Mouse (Mus musculus): ENCODE measurements at regions not wholly inside any gene's neighbourhood (a gene's known extent, or its start where the extent isn't known, plus 50 kb on each side); places are given as distances from the start of the nearest gene placed in this dataset.
A peak's percentile ranks its signal among the peaks of the same experiment; 100 is the strongest.

- Histone ChIP-seq H3K27me3 (replicated peaks; ENCODE audit: low read depth, poor library complexity, severe bottlenecking) (no peaks in the 10 kb centered on the region), H3K4me3 (no peak overlapping the region), H3K36me3 (replicated peaks) (no peaks in the 10 kb centered on the region), H3K9me3 (no peaks in the 10 kb centered on the region), H3K27ac (replicated peaks) (no peak overlapping the region), H3K4me1 (no peaks in the 10 kb centered on the region)
- DNase-seq (ENCODE audit: low spot score), result no peak
- 74% methylated on average over 4 of the region's 4 CpGs for WGBS
Observed at GRCm38 (mm10) chr4:79362522-79362921, 1150.8 kb upstream of the Ptprd start.

DNA sequence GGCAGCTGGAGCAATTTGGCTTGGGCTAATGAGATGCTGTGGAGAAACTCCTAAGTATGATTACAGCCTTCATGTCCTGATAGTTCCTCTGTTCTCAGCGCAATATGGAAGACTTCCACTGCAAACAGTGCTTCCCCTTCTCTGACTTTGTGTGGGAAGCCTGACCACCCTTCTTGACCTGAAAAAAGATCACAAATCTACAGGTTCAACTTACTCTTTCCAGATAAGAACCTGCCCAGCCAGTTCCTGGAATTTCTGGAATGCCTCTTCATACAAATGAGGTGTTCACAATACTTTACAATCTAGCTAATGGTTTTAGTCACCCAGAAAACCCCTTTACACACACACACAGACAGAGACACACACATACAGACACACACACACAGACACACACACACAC is 1146.0 kb upstream of the Ptprd start:
- Histone ChIP-seq H3K36me3 (replicated peaks) (no peaks in the 10 kb centered on the region), H3K27me3 (replicated peaks; ENCODE audit: low read depth, poor library complexity, severe bottlenecking) (no peaks in the 10 kb centered on the region)
- WGBS, result 74% methylated on average over 1 of the region's 1 CpGs

GRCm38 (mm10) chr4:79309890-79310727 is 1098.3 kb upstream of the Ptprd start:
- Histone ChIP-seq H3K4me1 (no peaks in the 10 kb centered on the region), H3K9me3 (no peaks in the 10 kb centered on the region), H3K27ac (replicated peaks) (no peak overlapping the region), H3K4me3 (no peak overlapping the region), H3K36me3 (replicated peaks) (no peaks in the 10 kb centered on the region), H3K27me3 (replicated peaks; ENCODE audit: low read depth, poor library complexity, severe bottlenecking) (no peaks in the 10 kb centered on the region)
- no peak for DNase-seq (ENCODE audit: low spot score)
- 75% methylated on average over 3 of the region's 3 CpGs for WGBS

More for the DNA sequence above, 1146.0 kb upstream of the Ptprd start:
- no peaks in the 10 kb centered on the region for H3K4me1 ChIP-seq
- H3K9me3 ChIP-seq, result no peaks in the 10 kb centered on the region
- DNase-seq (ENCODE audit: low spot score), result peak; percentile 15
- no peak overlapping the region for H3K27ac ChIP-seq (replicated peaks)
- no peak overlapping the region for H3K4me3 ChIP-seq

- Histone ChIP-seq H3K36me3 (replicated peaks) (no peaks in the 10 kb centered on the region), H3K27ac (replicated peaks) (no peak overlapping the region), H3K9me3 (no peaks in the 10 kb centered on the region), H3K4me3 (no peak overlapping the region), H3K27me3 (replicated peaks; ENCODE audit: low read depth, poor library complexity, severe bottlenecking) (no peaks in the 10 kb centered on the region), H3K4me1 (no peaks in the 10 kb centered on the region)
- no peak for DNase-seq (ENCODE audit: low spot score)
- 86% methylated on average over 1 of the region's 1 CpGs for WGBS
Observed at GRCm38 (mm10) chr4:79291091-79291490, 1079.3 kb upstream of the Ptprd start.

DNA sequence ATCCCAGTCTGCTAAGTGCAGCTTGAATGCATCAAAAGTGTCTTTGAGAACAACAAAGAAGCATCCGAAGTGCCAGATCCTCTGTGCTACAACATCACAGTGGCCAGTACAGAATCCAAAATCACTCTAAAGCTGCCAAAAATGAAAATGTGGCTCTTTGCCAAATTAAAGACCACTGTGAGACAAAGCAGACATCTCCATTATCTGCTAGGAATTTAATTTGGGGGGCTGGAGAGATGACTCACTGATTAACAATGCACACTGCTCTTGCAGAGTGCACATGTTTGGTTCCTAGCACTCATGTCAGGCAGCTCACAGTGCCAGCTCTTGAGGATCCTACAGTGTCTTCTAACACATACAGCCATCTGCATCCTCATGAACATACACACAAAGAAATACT is 1053.3 kb upstream of the Ptprd start:
- H3K4me1 ChIP-seq, result no peaks in the 10 kb centered on the region

DNA sequence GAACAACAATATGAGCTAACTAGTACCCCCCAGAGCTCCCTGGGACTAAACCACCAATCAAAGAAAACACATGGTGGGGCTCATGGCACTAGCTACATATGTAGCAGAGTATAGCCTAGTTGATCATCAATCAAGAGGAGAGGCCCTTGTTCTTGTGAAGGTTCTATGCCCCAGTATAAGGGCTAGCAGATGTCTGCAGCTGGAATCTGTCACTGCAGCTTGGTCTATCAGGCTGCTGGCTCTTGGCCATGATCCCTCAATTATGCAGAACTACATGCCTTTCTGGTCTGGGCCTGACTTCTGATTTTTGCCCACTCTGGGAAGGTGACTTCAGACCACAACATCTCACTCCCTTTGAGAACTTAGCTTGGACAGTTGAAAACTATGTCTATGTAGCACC is 1031.4 kb upstream of the Ptprd start:
- no peaks in the 10 kb centered on the region for H3K36me3 ChIP-seq (replicated peaks)

More for the DNA sequence above, 1053.3 kb upstream of the Ptprd start:
- H3K36me3 ChIP-seq (replicated peaks), result no peaks in the 10 kb centered on the region
- DNase-seq (ENCODE audit: low spot score), result no peak
- no peaks in the 10 kb centered on the region for H3K27me3 ChIP-seq (replicated peaks; ENCODE audit: low read depth, poor library complexity, severe bottlenecking)
- WGBS, result 92% methylated on average over 1 of the region's 1 CpGs
- no peak overlapping the region for H3K27ac ChIP-seq (replicated peaks)
- no peak overlapping the region for H3K4me3 ChIP-seq
- no peaks in the 10 kb centered on the region for H3K9me3 ChIP-seq

DNA sequence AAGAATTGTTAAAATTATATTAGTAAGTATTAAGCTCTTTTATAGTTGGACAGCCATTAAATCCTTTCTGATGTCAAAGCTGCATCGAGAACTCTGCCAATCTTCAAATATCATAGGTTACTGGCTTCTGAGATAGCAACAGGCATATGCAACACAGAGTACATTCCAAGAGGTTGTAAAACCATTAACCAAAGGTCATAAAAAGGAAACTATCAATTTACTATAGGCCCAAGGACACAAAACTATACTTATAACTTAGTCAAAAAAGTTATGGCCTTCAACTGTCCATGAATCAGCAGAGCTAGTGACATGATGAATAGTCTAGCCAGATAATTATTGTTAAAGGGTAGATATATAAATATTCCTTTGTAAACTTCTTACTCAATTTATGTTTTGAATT is 1029.9 kb upstream of the Ptprd start:
- WGBS, result 88% methylated on average over 1 of the region's 1 CpGs
- no peak for DNase-seq (ENCODE audit: low spot score)

More for the DNA sequence above, 1031.4 kb upstream of the Ptprd start:
- Histone ChIP-seq H3K27ac (replicated peaks) (no peak overlapping the region), H3K4me3 (no peak overlapping the region), H3K4me1 (no peaks in the 10 kb centered on the region), H3K9me3 (no peaks in the 10 kb centered on the region), H3K27me3 (replicated peaks; ENCODE audit: low read depth, poor library complexity, severe bottlenecking) (no peaks in the 10 kb centered on the region)
- no peak for DNase-seq (ENCODE audit: low spot score)

GRCm38 (mm10) chr4:79224101-79224734 is 1012.5 kb upstream of the Ptprd start:
- no peak for DNase-seq (ENCODE audit: low spot score)
- Histone ChIP-seq H3K4me3 (no peak overlapping the region), H3K27ac (replicated peaks) (no peak overlapping the region), H3K36me3 (replicated peaks) (no peaks in the 10 kb centered on the region), H3K9me3 (0 out of 2 replicates have a peak, but pooled peaks cover 7% of the 10 kb centered on the region), H3K27me3 (replicated peaks; ENCODE audit: low read depth, poor library complexity, severe bottlenecking) (no peaks in the 10 kb centered on the region), H3K4me1 (no peaks in the 10 kb centered on the region)
- 58% methylated on average over 1 of the region's 1 CpGs for WGBS

More for the DNA sequence above, 1029.9 kb upstream of the Ptprd start:
- H3K4me1 ChIP-seq, result no peaks in the 10 kb centered on the region
- no peaks in the 10 kb centered on the region for H3K27me3 ChIP-seq (replicated peaks; ENCODE audit: low read depth, poor library complexity, severe bottlenecking)
- no peaks in the 10 kb centered on the region for H3K36me3 ChIP-seq (replicated peaks)
- no peak overlapping the region for H3K27ac ChIP-seq (replicated peaks)
- H3K9me3 ChIP-seq, result no peaks in the 10 kb centered on the region
- H3K4me3 ChIP-seq, result no peak overlapping the region

Data from embryonic facial prominence, embryonic 10.5 days (tissue).